Comparison of ENCODE assay signal across 27 mouse cellular contexts in genomic region chr1:162155546-162155945, GRCm38 (mm10).
"Had no signal": no experiment of that assay in that cellular context is flagged by ENCODE, and none has a peak within 500 bp of the region (broad histone marks: within the 10 kb centered on the region; RNA-seq: fewer than 3 reads in every experiment).

No protein-coding gene starts in this region.

- H3K4me2 ChIP-seq: embryonic facial prominence, embryonic 12.5 days; embryonic facial prominence, embryonic 13.5 days; embryonic facial prominence, embryonic 15.5 days; forebrain, embryonic 12.5 days; forebrain, embryonic 13.5 days; forebrain, embryonic 15.5 days had no signal

- H3K4me1 ChIP-seq: forebrain, embryonic 10.5 days; forebrain, embryonic 12.5 days; forebrain, embryonic 13.5 days; forebrain, embryonic 15.5 days had no signal

- ATAC-seq: forebrain, embryonic 13.5 days; forebrain, embryonic 14.5 days; forebrain, embryonic 15.5 days; forebrain, embryonic 16.5 days; forebrain, postnatal 0 days had no signal

- DNase-seq: cerebellum, adult 2 months; cerebellum, adult 8-10 months; cerebellum, adult 9-10 months; cerebellum, adult 9-11 months; cerebellum, postnatal 10 days; cerebellum, postnatal 14 days; cerebellum, postnatal 25 days; cerebellum, postnatal 36 days; embryo, embryonic 11 days; forebrain, postnatal 0 days; gastrocnemius, adult 2 months; gastrocnemius, postnatal 10 days; gastrocnemius, postnatal 14 days; gastrocnemius, postnatal 25 days; gastrocnemius, postnatal 36 days; heart, adult 2 months had no signal

- H3K27ac ChIP-seq: embryonic facial prominence, embryonic 12.5 days; embryonic facial prominence, embryonic 15.5 days; forebrain, embryonic 10.5 days; forebrain, embryonic 12.5 days; forebrain, embryonic 13.5 days; forebrain, embryonic 15.5 days; gastrocnemius, adult 2 months; heart, adult 2 months had no signal

- H3K27me3 ChIP-seq: embryonic facial prominence, embryonic 12.5 days; embryonic facial prominence, embryonic 13.5 days; embryonic facial prominence, embryonic 15.5 days; forebrain, embryonic 12.5 days; forebrain, embryonic 13.5 days; forebrain, embryonic 15.5 days had no signal

- H3K36me3 ChIP-seq: embryonic facial prominence, embryonic 10.5 days; embryonic facial prominence, embryonic 12.5 days; embryonic facial prominence, embryonic 13.5 days; embryonic facial prominence, embryonic 15.5 days; forebrain, embryonic 10.5 days; forebrain, embryonic 12.5 days; forebrain, embryonic 15.5 days had no signal

- H3K9me3 ChIP-seq: embryonic facial prominence, embryonic 10.5 days; embryonic facial prominence, embryonic 12.5 days; embryonic facial prominence, embryonic 13.5 days; embryonic facial prominence, embryonic 15.5 days; forebrain, embryonic 10.5 days; forebrain, embryonic 12.5 days; forebrain, embryonic 13.5 days; forebrain, embryonic 15.5 days had no signal

- H3K4me3 ChIP-seq: embryonic facial prominence, embryonic 10.5 days; embryonic facial prominence, embryonic 12.5 days; embryonic facial prominence, embryonic 13.5 days; embryonic facial prominence, embryonic 15.5 days; erythroblast, embryonic 14.5 days; forebrain, embryonic 10.5 days; forebrain, embryonic 12.5 days; forebrain, embryonic 13.5 days; forebrain, embryonic 15.5 days; gastrocnemius, adult 2 months; heart, adult 2 months had no signal

- H3K9ac ChIP-seq: embryonic facial prominence, embryonic 12.5 days; embryonic facial prominence, embryonic 13.5 days; embryonic facial prominence, embryonic 15.5 days; forebrain, embryonic 12.5 days; forebrain, embryonic 13.5 days; forebrain, embryonic 15.5 days; forebrain, postnatal 0 days had no signal
